In genomic region chr3:116126508-116127190, GRCm38 (mm10) we compare ENCODE assay signal across 8 mouse cellular contexts. TPM values are rescaled to one million over a fixed set of nuclear protein-coding genes. Genes with fewer than 3 reads are reported as not detected.
DNase-seq lines count a peak whose midpoint lies in the region; ATAC-seq and TF ChIP-seq lines count a peak whose summit lies in the region.

No protein-coding gene starts in this region.

- H3K4me2 ChIP-seq in lung, postnatal 0 days (replicated peaks; ENCODE audit: low read depth, low read length), result peak overlapping the region; percentile 33; the same call in 1 of the 2 replicates
- H3K4me2 ChIP-seq in forebrain, embryonic 13.5 days, result peak overlapping the region; percentile 51
- peak overlapping the region; percentile 65 for H3K4me2 ChIP-seq in limb, embryonic 12.5 days
- peak overlapping the region; percentile 35 for H3K4me2 ChIP-seq in neural tube, embryonic 15.5 days

- no peaks in the 10 kb centered on the region for H3K9me3 ChIP-seq in lung, postnatal 0 days (ENCODE audit: low read length)
- no peaks in the 10 kb centered on the region for H3K9me3 ChIP-seq in forebrain, embryonic 13.5 days (replicated peaks)
- H3K9me3 ChIP-seq in limb, embryonic 12.5 days, result no peaks in the 10 kb centered on the region
- H3K9me3 ChIP-seq in neural tube, embryonic 15.5 days (replicated peaks), result no peaks in the 10 kb centered on the region

- no peaks in the 10 kb centered on the region for H3K27me3 ChIP-seq in lung, postnatal 0 days (replicated peaks; ENCODE audit: insufficient read depth, low read length)
- no peaks in the 10 kb centered on the region for H3K27me3 ChIP-seq in forebrain, embryonic 13.5 days
- no peaks in the 10 kb centered on the region for H3K27me3 ChIP-seq in limb, embryonic 12.5 days
- H3K27me3 ChIP-seq in neural tube, embryonic 15.5 days (replicated peaks), result no peaks in the 10 kb centered on the region

- H3K4me3 ChIP-seq in lung, postnatal 0 days (ENCODE audit: low read depth, low read length), result peak overlapping the region; percentile 6; the same call in 1 of the 2 replicates
- H3K4me3 ChIP-seq in forebrain, embryonic 13.5 days, result peak overlapping the region; percentile 29
- H3K4me3 ChIP-seq in limb, embryonic 12.5 days (replicated peaks), result peak overlapping the region; percentile 50
- H3K4me3 ChIP-seq in neural tube, embryonic 15.5 days (replicated peaks), result no peak overlapping the region

- H3K27ac ChIP-seq in lung, postnatal 0 days (ENCODE audit: low read length), result no peak overlapping the region
- H3K27ac ChIP-seq in forebrain, embryonic 13.5 days, result no peak overlapping the region
- H3K27ac ChIP-seq in limb, embryonic 12.5 days, result peak overlapping the region; percentile 90
- H3K27ac ChIP-seq in neural tube, embryonic 15.5 days (replicated peaks), result peak overlapping the region; percentile 23

- WGBS in lung, postnatal 0 days, result 48% methylated on average over 7 of the region's 7 CpGs
- 47% methylated on average over 7 of the region's 7 CpGs for WGBS in forebrain, embryonic 13.5 days
- WGBS in limb, embryonic 12.5 days, result 20% methylated on average over 7 of the region's 7 CpGs
- WGBS in neural tube, embryonic 15.5 days, result 36% methylated on average over 7 of the region's 7 CpGs

- peaks cover 3% of the 10 kb centered on the region; the same call in 1 of the 2 replicates for H3K4me1 ChIP-seq in lung, postnatal 0 days (ENCODE audit: insufficient read depth, low read depth, low read length)
- peaks cover 40% of the 10 kb centered on the region for H3K4me1 ChIP-seq in forebrain, embryonic 13.5 days
- peaks cover 19% of the 10 kb centered on the region for H3K4me1 ChIP-seq in limb, embryonic 12.5 days (replicated peaks)
- peaks cover 5% of the 10 kb centered on the region; the same call in 1 of the 2 replicates for H3K4me1 ChIP-seq in neural tube, embryonic 15.5 days

- no peaks in the 10 kb centered on the region for H3K36me3 ChIP-seq in lung, postnatal 0 days (ENCODE audit: insufficient read depth, low read length)
- H3K36me3 ChIP-seq in forebrain, embryonic 13.5 days (ENCODE audit: poor library complexity, severe bottlenecking), result 0 out of 2 replicates have a peak, but pooled peaks cover 7% of the 10 kb centered on the region
- H3K36me3 ChIP-seq in limb, embryonic 12.5 days, result peaks cover 25% of the 10 kb centered on the region
- no peaks in the 10 kb centered on the region for H3K36me3 ChIP-seq in neural tube, embryonic 15.5 days

- no peak for TF ChIP-seq CTCF in lung, postnatal 0 days (IDR thresholded peaks at IDR 0.05)

- TF ChIP-seq EP300 in lung, postnatal 0 days (IDR thresholded peaks at IDR 0.05), result no peak

- DNase-seq in lung, postnatal 0 days (ENCODE audit: low spot score), result no peak
- DNase-seq in lung, adult 18-20 months, result no peak
- DNase-seq in frontal cortex, postnatal 25 days (ENCODE audit: low spot score in 2 of 2), result no peak
- no peak for DNase-seq in retina, embryonic 14.5 days (ENCODE audit: low spot score)
- no peak for DNase-seq in c-Kit-positive CD71-positive TER-119-positive erythroid progenitor cells, embryonic 14.5 days (ENCODE audit: low spot score)

- H3K9ac ChIP-seq in lung, postnatal 0 days (replicated peaks; ENCODE audit: low read depth), result no peak overlapping the region
- 0 out of 2 replicates have a peak overlapping the region, but pooled peaks have one; percentile 3 for H3K9ac ChIP-seq in forebrain, embryonic 13.5 days
- H3K9ac ChIP-seq in limb, embryonic 12.5 days (replicated peaks), result peak overlapping the region; percentile 40; the same call in 1 of the 2 replicates
- no peak overlapping the region for H3K9ac ChIP-seq in neural tube, embryonic 15.5 days (replicated peaks)

- ATAC-seq in lung, postnatal 0 days, result no peak
- no peak for ATAC-seq in forebrain, embryonic 13.5 days
- ATAC-seq in limb, embryonic 12.5 days (ENCODE audit: insufficient number of reproducible peaks, insufficient read depth, low FRiP score, low TSS enrichment, low read depth), result peak; percentile 16; the same call in 1 of the 2 replicates
- ATAC-seq in neural tube, embryonic 15.5 days (ENCODE audit: low FRiP score), result no peak

RNA-seq across cellular contexts. Expression of gene Vcam1, which starts 2.8 kb away (rescaled TPM):
- polyA plus RNA-seq in lung, postnatal 0 days (2015; fragmentation: Nextera tagmentation; extraction: Ambion mirVana), result 54.1 and 55.0 TPM in 2 replicates
- 28.1 and 32.9 TPM in 2 replicates for polyA plus RNA-seq in forebrain, embryonic 13.5 days (2015; fragmentation: Nextera tagmentation; extraction: Ambion mirVana)
- 77.8 and 87.7 TPM in 2 replicates for polyA plus RNA-seq in limb, embryonic 12.5 days (2016; fragmentation: Nextera tagmentation; extraction: Ambion mirVana)
- polyA plus RNA-seq in neural tube, embryonic 15.5 days (2015; fragmentation: Nextera tagmentation; extraction: Ambion mirVana), result 25.9 and 38.1 TPM in 2 replicates

Comparison
In these comparisons a context has a peak if more than half of its experiments do, and no peak if none do; other contexts are left out.
1. H3K27ac ChIP-seq: peak in limb, embryonic 12.5 days (single experiment) and neural tube, embryonic 15.5 days (single experiment); none in lung, postnatal 0 days (single experiment) and forebrain, embryonic 13.5 days (single experiment).
2. H3K9ac ChIP-seq: peak in forebrain, embryonic 13.5 days (single experiment) and limb, embryonic 12.5 days (single experiment); none in lung, postnatal 0 days (single experiment) and neural tube, embryonic 15.5 days (single experiment).
3. Peak in every context shown above with its lines, with median percentiles within 50 percentile points of each other: H3K4me2 ChIP-seq.